Comparison of ENCODE assay signal across 8 mouse cellular contexts in genomic region chr12:100639680-100640079, GRCm38 (mm10).
DNase-seq lines count a peak whose midpoint lies in the region; TF ChIP-seq lines count a peak whose summit lies in the region.

No protein-coding gene starts in this region.

- H3K9ac ChIP-seq in ES-Bruce4 (ENCODE audit: low read depth, poor library complexity, severe bottlenecking): no peak overlapping the region

- no peaks in the 10 kb centered on the region for H3K36me3 ChIP-seq in ES-Bruce4 (ENCODE audit: control insufficient read depth, insufficient read depth, low read length, poor library complexity, severe bottlenecking)

- no peaks in the 10 kb centered on the region for H3K4me1 ChIP-seq in ES-Bruce4 (ENCODE audit: control insufficient read depth, insufficient read depth, low read length)

- TF ChIP-seq POLR2A in ES-Bruce4 (IDR thresholded peaks at IDR 0.05; ENCODE audit: insufficient read depth, low read length): no peak

- peak; percentile 34 for DNase-seq in gastrocnemius, postnatal 14 days
- DNase-seq in gastrocnemius, adult 18-20 months (ENCODE audit: low spot score): no peak
- DNase-seq in embryo, embryonic 11 days: peak; percentile 64
- DNase-seq in heart, postnatal 36 days: peak; percentile 30 to 36
- peak; percentile 30 for DNase-seq in left cerebral cortex, postnatal 4 days
- peak; percentile 26 for DNase-seq in ovary, postnatal 14 days (ENCODE audit: low spot score)
- DNase-seq in c-Kit-positive CD71-positive TER-119-positive erythroid progenitor cells, embryonic 14.5 days (ENCODE audit: low spot score): no peak

- no peak for TF ChIP-seq EP300 in ES-Bruce4 (IDR thresholded peaks at IDR 0.05; ENCODE audit: insufficient read depth, low read depth, low read length)

- peak; percentile 12 for TF ChIP-seq CTCF in ES-Bruce4 (IDR thresholded peaks at IDR 0.05; ENCODE audit: low read depth, low read length)

- no peak overlapping the region for H3K4me3 ChIP-seq in ES-Bruce4 (ENCODE audit: low read depth, low read length)

- H3K27me3 ChIP-seq in ES-Bruce4 (ENCODE audit: control insufficient read depth, insufficient read depth, low read length, poor library complexity, severe bottlenecking): no peaks in the 10 kb centered on the region

- intact Hi-C loops in gastrocnemius, postnatal 14 days (cut with DNase I; ENCODE audit: low total_unique reads): no loop called here
- intact Hi-C loops in heart, postnatal 36 days (cut with DNase I): loop anchor here (1.0 to 2.0 kb wide), 2 partner anchors 85 to 202 kb away; no protein-coding TSS in a partner anchor
- intact Hi-C loops in left cerebral cortex, postnatal 4 days (cut with DNase I): no loop called here

- H3K9me3 ChIP-seq in ES-Bruce4 (replicated peaks; ENCODE audit: control insufficient read depth, insufficient read depth, low read length, poor library complexity, severe bottlenecking): no peaks in the 10 kb centered on the region

- H3K27ac ChIP-seq in ES-Bruce4 (ENCODE audit: insufficient read depth, low read length): no peak overlapping the region

Comparison
In these comparisons a context has a peak if more than half of its experiments do, and no peak if none do; other contexts are left out.
1. DNase-seq: peak in gastrocnemius, postnatal 14 days (single experiment), embryo, embryonic 11 days (single experiment), heart, postnatal 36 days (2 of 2), left cerebral cortex, postnatal 4 days (single experiment) and ovary, postnatal 14 days (single experiment); none in gastrocnemius, adult 18-20 months (single experiment) and c-Kit-positive CD71-positive TER-119-positive erythroid progenitor cells, embryonic 14.5 days (single experiment).